Mouse (Mus musculus): ENCODE data around the gene Creb3l2. TPM values are rescaled to one million over a fixed set of nuclear protein-coding genes. Genes with fewer than 3 reads are reported as not detected.
"Not testable (repeated sequence)": the region's sequence is repeated elsewhere in the genome, so short reads cannot be mapped to it uniquely, and the experiment has no call there.

Gene Creb3l2
- polyA plus RNA-seq, 1 experiment from 2014 or later: 5.2 TPM

- H3K4me1 ChIP-seq; H3K9me3 ChIP-seq (replicated peaks); H3K27ac ChIP-seq (replicated peaks); H3K36me3 ChIP-seq; H3K27me3 ChIP-seq (ENCODE audit: low read depth, poor library complexity, severe bottlenecking): not testable (repeated sequence)
- under 1% methylated on average over 7 of the region's 25 CpGs for WGBS
- peak; percentile 67 for DNase-seq (ENCODE audit: low spot score)
- peak overlapping the region; percentile 53 for H3K4me3 ChIP-seq
These were observed 21.9 kb upstream of the Creb3l2 start for GRCm38 (mm10) chr6:37463517-37464482.

GRCm38 (mm10) chr6:37460681-37461080 is 18.7 kb upstream of the Creb3l2 start:
- H3K27me3 ChIP-seq (ENCODE audit: low read depth, poor library complexity, severe bottlenecking): no peaks in the 10 kb centered on the region
- no peak for DNase-seq (ENCODE audit: low spot score)
- WGBS: 91% methylated on average over 6 of the region's 6 CpGs

GRCm38 (mm10) chr6:37459656-37460055 is 17.7 kb upstream of the Creb3l2 start:
- DNase-seq (ENCODE audit: low spot score); H3K36me3 ChIP-seq; H3K27ac ChIP-seq (replicated peaks); H3K9me3 ChIP-seq (replicated peaks); H3K27me3 ChIP-seq (ENCODE audit: low read depth, poor library complexity, severe bottlenecking); H3K4me1 ChIP-seq; H3K4me3 ChIP-seq: not testable (repeated sequence)
- WGBS: 48% methylated on average over 9 of the region's 9 CpGs

More at GRCm38 (mm10) chr6:37460681-37461080, 18.7 kb upstream of the Creb3l2 start:
- H3K4me3 ChIP-seq: no peak overlapping the region
- H3K36me3 ChIP-seq: no peaks in the 10 kb centered on the region
- H3K9me3 ChIP-seq (replicated peaks): no peaks in the 10 kb centered on the region
- no peak overlapping the region for H3K27ac ChIP-seq (replicated peaks)
- peaks cover 5% of the 10 kb centered on the region for H3K4me1 ChIP-seq

GRCm38 (mm10) chr6:37457990-37458655 is 16.2 kb upstream of the Creb3l2 start:
- no peaks in the 10 kb centered on the region for H3K4me1 ChIP-seq
- no peak for DNase-seq (ENCODE audit: low spot score)

GRCm38 (mm10) chr6:37455540-37455939 is 13.6 kb upstream of the Creb3l2 start:
- H3K27me3 ChIP-seq (ENCODE audit: low read depth, poor library complexity, severe bottlenecking): no peaks in the 10 kb centered on the region
- WGBS: 77% methylated on average over 5 of the region's 5 CpGs

More at GRCm38 (mm10) chr6:37457990-37458655, 16.2 kb upstream of the Creb3l2 start:
- 48% methylated on average over 10 of the region's 10 CpGs for WGBS
- H3K4me3 ChIP-seq: no peak overlapping the region
- no peaks in the 10 kb centered on the region for H3K36me3 ChIP-seq
- H3K27ac ChIP-seq (replicated peaks): no peak overlapping the region
- H3K9me3 ChIP-seq (replicated peaks): no peaks in the 10 kb centered on the region
- no peaks in the 10 kb centered on the region for H3K27me3 ChIP-seq (ENCODE audit: low read depth, poor library complexity, severe bottlenecking)

GRCm38 (mm10) chr6:37453047-37453446 is 11.1 kb upstream of the Creb3l2 start:
- Histone ChIP-seq H3K27me3 (ENCODE audit: low read depth, poor library complexity, severe bottlenecking) (no peaks in the 10 kb centered on the region), H3K4me1 (no peaks in the 10 kb centered on the region), H3K4me3 (no peak overlapping the region), H3K9me3 (replicated peaks) (no peaks in the 10 kb centered on the region), H3K27ac (replicated peaks) (no peak overlapping the region), H3K36me3 (no peaks in the 10 kb centered on the region)
- DNase-seq (ENCODE audit: low spot score): no peak
- 70% methylated on average over 4 of the region's 4 CpGs for WGBS

More at GRCm38 (mm10) chr6:37455540-37455939, 13.6 kb upstream of the Creb3l2 start:
- Histone ChIP-seq H3K9me3 (replicated peaks) (no peaks in the 10 kb centered on the region), H3K4me3 (no peak overlapping the region), H3K4me1 (no peaks in the 10 kb centered on the region), H3K36me3 (no peaks in the 10 kb centered on the region), H3K27ac (replicated peaks) (no peak overlapping the region)
- DNase-seq (ENCODE audit: low spot score): no peak

- WGBS: 63% methylated on average over 4 of the region's 4 CpGs
- Histone ChIP-seq H3K27ac (replicated peaks) (no peak overlapping the region), H3K27me3 (ENCODE audit: low read depth, poor library complexity, severe bottlenecking) (no peaks in the 10 kb centered on the region), H3K4me1 (no peaks in the 10 kb centered on the region), H3K36me3 (no peaks in the 10 kb centered on the region), H3K9me3 (replicated peaks) (no peaks in the 10 kb centered on the region), H3K4me3 (no peak overlapping the region)
- DNase-seq (ENCODE audit: low spot score): no peak
These were observed 9.7 kb upstream of the Creb3l2 start for GRCm38 (mm10) chr6:37451664-37452063.

- H3K9me3 ChIP-seq (replicated peaks): 0 out of 2 replicates have a peak, but pooled peaks cover 3% of the 10 kb centered on the region
- DNase-seq (ENCODE audit: low spot score): peak; percentile 64
- no peaks in the 10 kb centered on the region for H3K36me3 ChIP-seq
- peaks cover 2% of the 10 kb centered on the region for H3K4me1 ChIP-seq
- H3K27ac ChIP-seq (replicated peaks): no peak overlapping the region
- no peak overlapping the region for H3K4me3 ChIP-seq
- WGBS: 29% methylated on average over 10 of the region's 10 CpGs
- no peaks in the 10 kb centered on the region for H3K27me3 ChIP-seq (ENCODE audit: low read depth, poor library complexity, severe bottlenecking)
These were observed 5.9 kb upstream of the Creb3l2 start for GRCm38 (mm10) chr6:37447704-37448466.

GRCm38 (mm10) chr6:37442781-37443180 is 835 bp upstream of the Creb3l2 start:
- H3K27ac ChIP-seq (replicated peaks): peak overlapping the region; percentile 82
- H3K36me3 ChIP-seq: no peaks in the 10 kb centered on the region
- no peak for DNase-seq (ENCODE audit: low spot score)
- WGBS: 53% methylated on average over 4 of the region's 4 CpGs
- peaks cover 25% of the 10 kb centered on the region for H3K4me1 ChIP-seq
- H3K9me3 ChIP-seq (replicated peaks): 0 out of 2 replicates have a peak, but pooled peaks cover 3% of the 10 kb centered on the region
- peak overlapping the region; percentile 65 for H3K4me3 ChIP-seq
- no peaks in the 10 kb centered on the region for H3K27me3 ChIP-seq (ENCODE audit: low read depth, poor library complexity, severe bottlenecking)

- Histone ChIP-seq H3K27ac (replicated peaks) (peak overlapping the region; percentile 80), H3K4me3 (peak overlapping the region; percentile 65), H3K9me3 (replicated peaks) (0 out of 2 replicates have a peak, but pooled peaks cover 3% of the 10 kb centered on the region), H3K4me1 (peaks cover 33% of the 10 kb centered on the region), H3K27me3 (ENCODE audit: low read depth, poor library complexity, severe bottlenecking) (no peaks in the 10 kb centered on the region), H3K36me3 (no peaks in the 10 kb centered on the region)
- 1% methylated on average over 40 of the region's 40 CpGs for WGBS
- no peak for DNase-seq (ENCODE audit: low spot score)
These were observed 515 bp downstream of the Creb3l2 start for GRCm38 (mm10) chr6:37441251-37442011.

GRCm38 (mm10) chr6:37440491-37441250 is 1.3 kb downstream of the Creb3l2 start:
- Histone ChIP-seq H3K36me3 (no peaks in the 10 kb centered on the region), H3K27me3 (ENCODE audit: low read depth, poor library complexity, severe bottlenecking) (no peaks in the 10 kb centered on the region), H3K4me3 (peak overlapping the region; percentile 65), H3K27ac (replicated peaks) (peak overlapping the region; percentile 55), H3K9me3 (replicated peaks) (0 out of 2 replicates have a peak, but pooled peaks cover 3% of the 10 kb centered on the region), H3K4me1 (peaks cover 33% of the 10 kb centered on the region)
- WGBS: 13% methylated on average over 12 of the region's 12 CpGs
- DNase-seq (ENCODE audit: low spot score): peak; percentile 36

Data from midbrain, embryonic 10.5 days (tissue).